9 mouse cellular contexts compared by ENCODE assay signal in the genomic region with DNA sequence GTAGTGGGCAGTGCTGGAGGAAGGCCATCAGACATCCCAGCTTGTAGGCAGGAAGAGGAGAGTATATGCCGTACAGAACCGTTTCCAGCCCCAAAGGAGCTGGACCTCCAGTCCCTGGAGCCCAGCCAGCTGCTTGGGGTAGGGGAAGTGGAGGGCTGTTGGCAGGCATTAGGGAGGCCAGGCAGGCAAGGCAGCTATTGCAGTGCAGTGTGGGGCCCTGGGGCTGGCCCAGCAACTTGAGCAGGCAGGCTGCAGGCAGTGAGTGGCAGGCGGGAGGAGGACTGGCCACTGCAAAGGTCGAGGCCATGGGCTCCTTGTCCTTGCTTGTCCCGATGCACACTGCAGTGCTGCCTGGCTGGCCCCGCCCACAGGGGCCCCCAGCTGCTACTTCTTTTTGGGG. TPM values are rescaled to one million over a fixed set of nuclear protein-coding genes. Genes with fewer than 3 reads are reported as not detected.
A peak's percentile ranks its signal among the peaks of the same experiment; 100 is the strongest.
DNase-seq lines count a peak whose midpoint lies in the region; TF ChIP-seq lines count a peak whose summit lies in the region.
"Had no signal": no experiment of that assay in that cellular context is flagged by ENCODE, and none has a peak within 500 bp of the region (broad histone marks: within the 10 kb centered on the region; RNA-seq: fewer than 3 reads in every experiment).

No protein-coding gene starts in this region.

- intact Hi-C loops in gastrocnemius, adult 2 months (cut with DNase I): no loop called here

- peak overlapping the region; percentile 28 for H3K27ac ChIP-seq in gastrocnemius, adult 2 months

- no peak for TF ChIP-seq CTCF in gastrocnemius, adult 2 months (IDR thresholded peaks at IDR 0.05)

- DNase-seq in gastrocnemius, adult 2 months: peak; percentile 53
- no peak for DNase-seq in gastrocnemius, adult 18-20 months (ENCODE audit: low spot score)
- peak; percentile 20 for DNase-seq in 3T3-L1 (ENCODE audit: low read depth, low spot score)
- peak; percentile 79 to 85 for DNase-seq in cerebellum, postnatal 10 days
- peak; percentile 60 for DNase-seq in heart, postnatal 4 days
- peak; percentile 62 for DNase-seq in lung, postnatal 10 days
- DNase-seq in urinary bladder, postnatal 10 days (ENCODE audit: low spot score): no peak
- DNase-seq in thymus, adult 18-20 months: no peak

- no peak overlapping the region for H3K4me3 ChIP-seq in gastrocnemius, adult 2 months
- H3K4me3 ChIP-seq: erythroblast, embryonic 14.5 days had no signal

RNA-seq across cellular contexts. Expression of a gene that starts 52.1 kb away (rescaled TPM):
- 1 to 10 TPM; 5.3 to 6.1 TPM for total RNA-seq in gastrocnemius, adult 2 months (2021)
- total RNA-seq in gastrocnemius, adult 18-20 months (2021): 1 to 10 TPM; 5.2 to 5.3 TPM
- total RNA-seq in heart, postnatal 4 days (2021): 10 to 100 TPM; 29.5 TPM

Comparison
In these comparisons a context has a peak if more than half of its experiments do, and no peak if none do; other contexts are left out.
1. DNase-seq: peak in gastrocnemius, adult 2 months (single experiment), 3T3-L1 (single experiment), cerebellum, postnatal 10 days (2 of 2), heart, postnatal 4 days (single experiment) and lung, postnatal 10 days (single experiment); none in gastrocnemius, adult 18-20 months (single experiment), urinary bladder, postnatal 10 days (single experiment) and thymus, adult 18-20 months (0 of 2).
2. RNA of a gene that starts 52.1 kb away (total RNA-seq): 29.5 TPM in heart, postnatal 4 days; 5.3 to 6.1 TPM in gastrocnemius, adult 2 months and 5.2 to 5.3 TPM in gastrocnemius, adult 18-20 months; every median in the first group is over 4 times any median in the second.